Mouse (Mus musculus): ENCODE data around the gene Zfp385a. TPM values are rescaled to one million over a fixed set of nuclear protein-coding genes. Genes with fewer than 3 reads are reported as not detected.

Zfp385a gene
- polyA plus RNA-seq, 1 experiment from 2014 or later: 8.2 TPM

- peaks cover 38% of the 10 kb centered on the region for H3K36me3 ChIP-seq
- 86% methylated on average over 6 of the region's 6 CpGs for WGBS
- no peak for ATAC-seq (ENCODE audit: insufficient read depth, low FRiP score, low read depth)
Measured at GRCm38 (mm10) chr15:103345789-103346188, 5.9 kb upstream of the Zfp385a start.

GRCm38 (mm10) chr15:103343556-103343955 is 3.7 kb upstream of the Zfp385a start:
- no peak overlapping the region for H3K4me3 ChIP-seq (replicated peaks)
- H3K9me3 ChIP-seq: no peaks in the 10 kb centered on the region
- peaks cover 24% of the 10 kb centered on the region for H3K36me3 ChIP-seq
- no peak overlapping the region for H3K9ac ChIP-seq
- no peak overlapping the region for H3K4me2 ChIP-seq
- no peak overlapping the region for H3K27ac ChIP-seq
- no peak for ATAC-seq (ENCODE audit: insufficient read depth, low FRiP score, low read depth)
- peaks cover 13% of the 10 kb centered on the region for H3K4me1 ChIP-seq
- peaks cover 18% of the 10 kb centered on the region; the same call in 1 of the 2 replicates for H3K27me3 ChIP-seq (replicated peaks)

More at GRCm38 (mm10) chr15:103345789-103346188, 5.9 kb upstream of the Zfp385a start:
- H3K4me2 ChIP-seq: no peak overlapping the region
- no peaks in the 10 kb centered on the region for H3K9me3 ChIP-seq
- H3K4me1 ChIP-seq: peaks cover 6% of the 10 kb centered on the region; the same call in 1 of the 2 replicates
- H3K27ac ChIP-seq: no peak overlapping the region
- H3K9ac ChIP-seq: no peak overlapping the region
- peaks cover 6% of the 10 kb centered on the region; the same call in 1 of the 2 replicates for H3K27me3 ChIP-seq (replicated peaks)
- H3K4me3 ChIP-seq (replicated peaks): no peak overlapping the region

DNA sequence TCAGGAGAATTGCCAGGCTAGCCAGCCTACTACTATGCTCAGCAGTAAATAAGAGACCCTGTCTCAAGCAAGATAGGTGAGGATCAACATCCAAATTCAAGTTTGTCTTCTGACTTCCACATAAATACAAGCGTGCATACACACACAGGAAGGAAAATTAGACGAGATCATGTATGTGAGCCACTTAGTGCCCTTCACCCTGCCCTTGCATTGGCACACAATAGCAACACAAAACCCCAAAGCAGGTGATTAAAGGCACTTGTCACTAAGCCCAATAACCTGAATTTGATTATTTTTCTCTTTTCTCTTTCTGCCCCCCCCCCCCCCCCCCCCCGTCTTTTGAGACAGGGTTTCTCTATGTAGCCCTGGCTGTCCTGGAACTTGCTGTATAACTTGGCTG is 3.1 kb upstream of the Zfp385a start:
- 78% methylated on average over 3 of the region's 3 CpGs for WGBS
- peaks cover 18% of the 10 kb centered on the region; the same call in 1 of the 2 replicates for H3K27me3 ChIP-seq (replicated peaks)
- H3K4me3 ChIP-seq (replicated peaks): no peak overlapping the region
- peaks cover 16% of the 10 kb centered on the region for H3K4me1 ChIP-seq
- H3K27ac ChIP-seq: no peak overlapping the region
- H3K36me3 ChIP-seq: peaks cover 24% of the 10 kb centered on the region
- no peak overlapping the region for H3K9ac ChIP-seq
- H3K9me3 ChIP-seq: no peaks in the 10 kb centered on the region
- ATAC-seq (ENCODE audit: insufficient read depth, low FRiP score, low read depth): no peak
- H3K4me2 ChIP-seq: no peak overlapping the region

GRCm38 (mm10) chr15:103342415-103342814 is 2.5 kb upstream of the Zfp385a start:
- H3K36me3 ChIP-seq: peaks cover 24% of the 10 kb centered on the region
- no peak overlapping the region for H3K27ac ChIP-seq
- no peak overlapping the region for H3K4me3 ChIP-seq (replicated peaks)
- no peak overlapping the region for H3K4me2 ChIP-seq
- H3K4me1 ChIP-seq: peaks cover 16% of the 10 kb centered on the region
- no peaks in the 10 kb centered on the region for H3K9me3 ChIP-seq
- ATAC-seq (ENCODE audit: insufficient read depth, low FRiP score, low read depth): no peak
- H3K9ac ChIP-seq: no peak overlapping the region
- H3K27me3 ChIP-seq (replicated peaks): peaks cover 18% of the 10 kb centered on the region; the same call in 1 of the 2 replicates
- WGBS: 21% methylated on average over 4 of the region's 4 CpGs

DNA sequence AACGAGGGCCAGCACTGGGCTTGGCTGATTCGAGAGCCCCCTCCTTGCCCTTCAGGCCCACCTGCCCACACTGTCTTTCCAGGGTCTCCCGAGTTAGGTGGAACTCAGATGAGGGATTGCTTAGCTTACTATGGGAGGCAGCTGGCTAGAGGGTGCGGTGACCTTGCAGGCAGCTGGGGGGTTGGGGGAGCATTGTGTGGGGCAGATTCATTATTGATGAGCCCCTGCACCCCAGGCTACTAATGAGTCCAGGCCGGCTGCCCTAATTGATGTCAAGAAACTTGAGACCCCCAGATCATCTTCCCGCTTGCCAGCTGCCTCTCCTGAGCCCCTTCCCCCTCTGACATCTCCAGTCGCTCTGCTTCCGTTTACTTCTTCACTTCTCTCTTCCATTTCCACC is 1.7 kb upstream of the Zfp385a start:
- 44% methylated on average over 8 of the region's 8 CpGs for WGBS
- H3K4me3 ChIP-seq (replicated peaks): no peak overlapping the region
- peaks cover 21% of the 10 kb centered on the region; the same call in 1 of the 2 replicates for H3K27me3 ChIP-seq (replicated peaks)

DNA sequence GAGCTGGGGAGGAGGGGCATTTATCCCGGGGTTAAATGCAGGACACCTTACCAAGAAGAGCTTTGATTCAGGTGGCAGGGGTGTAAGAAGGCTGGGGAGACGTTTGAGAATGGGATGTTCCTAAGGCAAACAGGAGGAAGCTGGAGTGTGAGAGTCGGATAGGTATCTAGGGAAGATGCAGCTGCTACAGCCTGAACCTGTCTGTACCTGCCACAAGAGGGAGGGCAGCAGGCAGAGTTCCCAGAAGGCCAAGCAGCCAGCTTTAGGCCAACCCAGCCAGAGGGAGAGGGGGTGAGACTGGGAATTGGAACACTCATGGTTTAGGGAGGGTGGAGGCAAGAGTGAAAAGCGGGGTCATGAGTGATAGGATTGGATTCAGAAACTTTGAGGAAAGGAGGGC is 893 bp upstream of the Zfp385a start:
- Histone ChIP-seq H3K9ac (no peak overlapping the region), H3K27ac (no peak overlapping the region), H3K9me3 (no peaks in the 10 kb centered on the region), H3K36me3 (peaks cover 15% of the 10 kb centered on the region), H3K4me3 (replicated peaks) (0 out of 2 replicates have a peak overlapping the region, but pooled peaks have one; percentile 60), H3K4me1 (peaks cover 20% of the 10 kb centered on the region), H3K4me2 (peak overlapping the region; percentile 92), H3K27me3 (replicated peaks) (peaks cover 21% of the 10 kb centered on the region; the same call in 1 of the 2 replicates)
- ATAC-seq (ENCODE audit: insufficient read depth, low FRiP score, low read depth): no peak
- 23% methylated on average over 4 of the region's 4 CpGs for WGBS

More for the DNA sequence above, 1.7 kb upstream of the Zfp385a start:
- H3K9ac ChIP-seq: no peak overlapping the region
- H3K9me3 ChIP-seq: no peaks in the 10 kb centered on the region
- peaks cover 23% of the 10 kb centered on the region for H3K36me3 ChIP-seq
- no peak for ATAC-seq (ENCODE audit: insufficient read depth, low FRiP score, low read depth)
- H3K4me2 ChIP-seq: no peak overlapping the region
- no peak overlapping the region for H3K27ac ChIP-seq
- peaks cover 20% of the 10 kb centered on the region for H3K4me1 ChIP-seq

GRCm38 (mm10) chr15:103339166-103339960 is 530 bp downstream of the Zfp385a start:
- Histone ChIP-seq H3K36me3 (peaks cover 1% of the 10 kb centered on the region; the same call in 1 of the 2 replicates), H3K9me3 (no peaks in the 10 kb centered on the region), H3K27ac (no peak overlapping the region), H3K4me2 (peak overlapping the region; percentile 92), H3K4me3 (replicated peaks) (peak overlapping the region; percentile 60), H3K27me3 (replicated peaks) (peaks cover 21% of the 10 kb centered on the region; the same call in 1 of the 2 replicates), H3K9ac (peak overlapping the region; percentile 48), H3K4me1 (peaks cover 20% of the 10 kb centered on the region)
- WGBS: 11% methylated on average over 26 of the region's 31 CpGs
- ATAC-seq (ENCODE audit: insufficient read depth, low FRiP score, low read depth): 0 out of 2 replicates have a peak, but pooled peaks have one; percentile 7

- Histone ChIP-seq H3K9me3 (no peaks in the 10 kb centered on the region), H3K4me3 (replicated peaks) (peak overlapping the region; percentile 60), H3K27me3 (replicated peaks) (peaks cover 21% of the 10 kb centered on the region; the same call in 1 of the 2 replicates), H3K9ac (no peak overlapping the region), H3K27ac (no peak overlapping the region), H3K4me1 (peaks cover 20% of the 10 kb centered on the region), H3K4me2 (peak overlapping the region; percentile 92), H3K36me3 (no peaks in the 10 kb centered on the region)
- ATAC-seq (ENCODE audit: insufficient read depth, low FRiP score, low read depth): no peak
- 47% methylated on average over 4 of the region's 4 CpGs for WGBS
Measured at GRCm38 (mm10) chr15:103338829-103339165, 1.1 kb downstream of the Zfp385a start.

GRCm38 (mm10) chr15:103336996-103337667 is 2.8 kb downstream of the Zfp385a start:
- H3K4me2 ChIP-seq: no peak overlapping the region
- no peak for ATAC-seq (ENCODE audit: insufficient read depth, low FRiP score, low read depth)
- H3K36me3 ChIP-seq: no peaks in the 10 kb centered on the region
- peak overlapping the region; percentile 58 for H3K27ac ChIP-seq
- 25% methylated on average over 11 of the region's 11 CpGs for WGBS
- no peaks in the 10 kb centered on the region for H3K9me3 ChIP-seq
- H3K27me3 ChIP-seq (replicated peaks): peaks cover 21% of the 10 kb centered on the region; the same call in 1 of the 2 replicates
- peaks cover 20% of the 10 kb centered on the region for H3K4me1 ChIP-seq
- H3K9ac ChIP-seq: no peak overlapping the region
- H3K4me3 ChIP-seq (replicated peaks): no peak overlapping the region

- peaks cover 15% of the 10 kb centered on the region; the same call in 1 of the 2 replicates for H3K27me3 ChIP-seq (replicated peaks)
- no peak overlapping the region for H3K4me3 ChIP-seq (replicated peaks)
- WGBS: 34% methylated on average over 7 of the region's 7 CpGs
- H3K4me1 ChIP-seq: peaks cover 14% of the 10 kb centered on the region; the same call in 1 of the 2 replicates
- H3K36me3 ChIP-seq: no peaks in the 10 kb centered on the region
- ATAC-seq (ENCODE audit: insufficient read depth, low FRiP score, low read depth): no peak
- H3K9ac ChIP-seq: no peak overlapping the region
- no peak overlapping the region for H3K27ac ChIP-seq
- H3K9me3 ChIP-seq: no peaks in the 10 kb centered on the region
- H3K4me2 ChIP-seq: no peak overlapping the region
Measured at GRCm38 (mm10) chr15:103335488-103336235, 4.2 kb downstream of the Zfp385a start.

DNA sequence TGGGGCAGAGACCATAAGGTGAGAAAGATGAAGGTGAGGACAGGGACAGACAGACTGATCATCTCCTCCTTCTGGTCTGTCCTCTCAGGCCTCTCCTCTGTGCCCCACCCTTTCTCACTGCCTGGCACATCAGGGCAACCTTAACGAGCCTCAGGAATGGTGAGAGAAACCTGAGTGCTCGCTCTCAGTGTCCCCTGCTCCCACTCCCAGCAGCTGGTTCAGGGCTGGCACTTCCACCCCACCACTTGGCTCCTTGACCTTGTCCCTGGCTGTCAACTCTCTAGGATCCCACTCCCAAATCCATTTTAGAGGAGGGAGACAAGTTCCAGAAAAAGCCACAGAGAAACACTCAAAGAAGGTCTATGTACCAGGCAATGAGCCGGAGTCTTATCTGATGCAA is 4.9 kb downstream of the Zfp385a start:
- no peak overlapping the region for H3K27ac ChIP-seq
- no peaks in the 10 kb centered on the region for H3K9me3 ChIP-seq
- no peak overlapping the region for H3K9ac ChIP-seq
- H3K36me3 ChIP-seq: no peaks in the 10 kb centered on the region
- ATAC-seq (ENCODE audit: insufficient read depth, low FRiP score, low read depth): no peak
- H3K27me3 ChIP-seq (replicated peaks): peaks cover 12% of the 10 kb centered on the region; the same call in 1 of the 2 replicates
- H3K4me2 ChIP-seq: no peak overlapping the region
- 71% methylated on average over 3 of the region's 3 CpGs for WGBS
- H3K4me1 ChIP-seq: peaks cover 11% of the 10 kb centered on the region; the same call in 1 of the 2 replicates
- no peak overlapping the region for H3K4me3 ChIP-seq (replicated peaks)

Data from stomach, embryonic 15.5 days (tissue).